Mouse (Mus musculus): ENCODE results near the gene Ak5.

- TF ChIP-seq CTCF (conservative IDR thresholded peaks at IDR 0.05; ENCODE audit: insufficient read depth, insufficient read length, low read depth, low read length) (no peak), POLR2A (IDR thresholded peaks at IDR 0.05; ENCODE audit: low read depth, low read length) (no peak)
Measured at GRCm38 (mm10) chr3:152605849-152606248, 62.3 kb downstream of the Ak5 start.
